Mouse (Mus musculus) induced T-regulatory cell, adult 2 months (primary cell): Measurements from ENCODE around the gene Fam198b.
"Not testable (repeated sequence)": the region's sequence is repeated elsewhere in the genome, so short reads cannot be mapped to it uniquely, and the experiment has no call there.

Experiments used
- DNase-seq: peaks from one replicate; pipeline ENCODE4 v3.0.0-alpha.2; 2012; ENCODE audit warnings: low read depth

Fam198b gene

DNA sequence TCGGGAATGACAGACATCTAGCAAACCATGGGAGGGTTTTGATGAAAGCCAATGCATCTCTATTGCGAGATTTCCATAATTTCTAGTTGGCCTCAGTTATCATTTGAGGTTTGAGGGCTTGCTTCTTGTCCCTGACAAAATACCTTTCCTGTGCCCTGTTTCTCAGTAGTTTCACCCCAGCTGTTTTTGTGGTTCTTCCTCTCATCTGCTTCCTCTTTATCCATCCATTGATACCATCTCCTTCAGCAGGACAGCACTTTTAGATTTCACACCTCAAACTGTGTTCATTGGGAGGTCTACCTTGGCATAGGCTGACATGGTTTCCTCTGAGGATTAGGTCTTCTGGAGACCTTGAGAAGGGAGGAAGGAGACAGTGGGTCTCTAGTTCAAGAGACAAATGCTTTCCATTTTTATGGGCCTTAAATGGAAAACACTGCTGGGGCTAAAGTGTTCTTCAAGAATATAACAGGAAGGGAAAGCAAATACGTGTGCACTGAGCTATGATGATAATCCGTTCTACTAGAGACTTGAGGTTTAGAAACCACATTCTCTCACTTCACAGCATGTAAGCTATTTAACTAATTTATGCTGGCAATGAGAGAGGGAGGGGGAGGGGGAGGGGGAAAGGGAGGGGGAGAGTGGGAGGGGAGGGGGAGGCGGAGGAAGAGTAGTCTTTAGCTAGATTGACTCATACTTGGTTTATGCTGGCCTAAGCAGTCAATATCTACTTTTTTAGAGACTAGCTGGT, 41.8 kb downstream of the Fam198b start:
- no peak for DNase-seq

DNA sequence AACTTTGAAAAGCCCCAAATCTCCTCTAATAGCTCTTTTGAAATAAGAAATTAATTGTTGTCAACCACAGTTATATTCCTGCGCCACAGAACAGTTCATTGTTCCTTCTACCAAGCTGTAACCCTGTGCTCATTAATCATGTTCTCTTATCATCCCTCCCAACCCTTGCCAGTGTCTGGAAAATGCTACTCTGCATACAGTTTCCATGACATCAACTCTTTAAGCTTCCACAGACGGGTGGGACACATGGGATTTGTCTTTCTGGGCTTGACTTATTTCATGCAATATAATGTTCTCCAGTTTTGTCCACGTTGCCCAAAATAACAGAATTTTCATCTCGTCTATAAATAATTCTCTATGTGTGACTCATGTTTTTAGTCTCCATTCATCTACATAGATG, 42.7 kb downstream of the Fam198b start:
- no peak for DNase-seq

DNA sequence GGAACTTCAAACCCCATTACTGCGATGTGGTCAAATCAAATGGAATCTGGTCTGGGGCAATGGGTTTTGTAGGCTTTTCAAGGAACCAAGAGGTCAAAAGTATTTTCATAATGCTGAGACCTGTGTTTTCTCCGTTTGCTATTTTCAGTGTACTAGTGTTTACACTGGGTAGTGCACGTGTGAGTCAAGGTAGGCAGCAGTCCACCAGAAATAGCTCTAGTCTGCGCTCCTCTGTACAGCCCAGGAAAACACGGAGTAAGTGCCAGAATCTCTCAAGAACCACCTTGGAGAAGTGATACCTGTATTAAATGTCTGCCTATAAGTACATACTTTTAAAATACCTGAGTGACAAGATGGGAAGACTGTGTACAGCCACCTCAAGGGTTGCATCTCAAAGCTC, 44.1 kb downstream of the Fam198b start:
- DNase-seq: no peak

DNA sequence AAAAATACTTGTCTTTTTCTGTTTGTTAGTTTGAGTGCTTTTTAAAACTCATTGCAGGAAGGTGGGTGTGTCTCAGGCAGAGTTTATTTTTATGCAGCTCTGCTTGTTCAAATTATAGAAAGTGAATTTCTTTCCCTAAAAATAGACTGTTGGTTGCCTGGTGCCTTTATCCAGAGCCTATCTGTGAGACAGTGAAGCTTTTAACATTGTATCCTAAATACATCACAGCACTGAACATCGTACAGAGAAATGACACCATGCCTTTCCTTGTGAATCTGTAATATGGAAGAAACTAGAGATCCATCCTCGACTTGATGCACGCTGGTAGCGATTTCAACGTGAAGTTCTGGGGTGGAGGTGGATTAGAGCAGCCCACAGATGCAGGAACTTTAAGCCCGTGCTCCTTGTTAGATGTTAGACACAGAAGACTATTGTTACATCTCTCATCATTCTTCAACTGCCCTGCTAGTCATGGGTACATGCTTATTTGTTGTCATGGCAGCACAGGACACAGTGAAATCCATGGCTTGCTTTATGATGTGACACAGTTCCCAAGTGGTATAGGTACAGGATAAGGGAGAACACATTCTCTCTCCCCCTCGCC, 45.9 kb downstream of the Fam198b start:
- DNase-seq: no peak

- no peak for DNase-seq
Measured at GRCm38 (mm10) chr3:79936213-79936612, 51.9 kb downstream of the Fam198b start.

GRCm38 (mm10) chr3:79936730-79937447, 52.6 kb downstream of the Fam198b start:
- no peak for DNase-seq

DNA sequence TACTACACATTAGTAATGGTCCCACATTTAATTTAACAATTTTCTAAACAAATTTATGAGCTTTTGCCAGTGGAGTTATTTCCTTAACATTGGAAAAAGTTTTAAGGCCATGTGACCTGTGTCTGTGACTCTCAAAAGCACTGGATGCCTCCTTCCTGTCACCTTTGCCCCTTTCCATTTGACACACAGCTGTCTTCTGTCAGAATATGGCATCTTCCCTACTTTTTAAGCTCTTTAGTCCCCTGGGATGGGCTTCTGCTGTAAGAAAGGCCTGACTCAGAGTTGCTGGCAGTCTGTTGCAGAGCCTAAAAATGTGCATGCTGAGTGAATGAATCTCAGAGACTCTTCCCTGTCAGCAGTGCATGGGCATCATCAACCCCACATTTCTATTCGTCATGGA, 63.4 kb downstream of the Fam198b start:
- no peak for DNase-seq

DNA sequence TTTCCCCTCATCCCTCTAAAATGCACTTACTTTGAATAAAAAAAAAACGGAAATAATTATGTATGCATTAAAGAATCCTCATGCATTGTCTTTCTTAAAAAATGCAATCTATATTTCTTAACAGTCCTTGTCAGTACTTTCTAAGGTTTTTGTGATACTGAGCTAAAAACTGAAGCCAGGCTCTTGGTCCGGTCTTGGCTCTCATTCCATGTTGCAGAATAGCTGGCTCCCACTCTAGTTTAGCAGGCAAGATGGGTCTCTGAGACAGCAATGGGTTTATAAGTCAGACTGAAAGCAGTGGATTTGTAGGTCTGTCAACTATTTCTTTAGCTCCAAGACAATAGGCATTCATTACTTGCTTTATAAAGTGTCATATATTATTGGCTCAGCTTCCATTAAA, 63.8 kb downstream of the Fam198b start:
- DNase-seq: no peak

DNA sequence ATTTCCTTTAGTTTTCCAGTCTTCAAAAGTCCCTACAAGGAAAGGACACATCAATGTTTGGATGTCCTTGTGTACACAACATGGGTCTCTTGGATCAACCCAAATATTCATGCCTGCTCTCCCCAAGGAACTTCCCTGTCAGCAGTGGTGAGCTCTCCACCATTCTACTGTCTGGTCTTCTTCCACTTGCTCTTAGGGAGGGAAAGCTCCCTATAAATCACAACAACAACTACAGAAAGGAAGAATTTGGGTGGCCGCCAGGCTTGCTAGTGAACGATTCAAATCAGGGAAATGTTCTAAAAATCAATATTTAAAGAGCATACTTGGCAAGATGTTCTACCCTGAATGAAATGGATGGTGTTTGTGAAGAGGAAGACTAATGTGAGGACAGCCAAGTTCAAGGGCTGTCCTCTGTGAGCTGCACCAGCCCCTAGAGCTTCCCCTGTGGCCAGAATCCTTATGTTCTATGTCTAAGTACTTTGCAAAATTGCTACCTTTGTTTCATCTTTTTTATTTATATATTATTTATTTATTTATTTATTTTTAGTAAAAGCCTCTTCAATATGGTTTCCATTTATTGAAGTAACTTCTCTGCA, 68.9 kb downstream of the Fam198b start:
- no peak for DNase-seq

GRCm38 (mm10) chr3:79955262-79955661, 70.9 kb downstream of the Fam198b start:
- DNase-seq: no peak

DNA sequence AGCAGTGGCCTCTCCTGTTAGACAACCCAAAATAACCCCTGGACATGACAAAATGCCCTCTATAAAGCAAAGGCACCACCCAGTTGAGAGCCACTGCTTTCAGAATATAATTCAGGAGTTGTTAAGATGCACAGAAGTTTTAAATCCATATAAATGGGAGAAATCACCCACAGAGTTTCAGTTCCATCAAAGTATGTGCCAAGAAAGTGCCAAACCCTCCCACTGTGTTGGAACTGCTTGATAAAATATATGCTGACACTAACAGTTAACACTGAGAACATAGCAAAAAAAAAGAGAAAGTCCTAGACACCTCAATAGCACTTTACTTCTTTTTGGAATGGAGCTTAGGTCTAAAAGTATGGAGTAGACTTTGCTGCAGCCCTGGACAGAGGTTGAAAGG, 72.5 kb downstream of the Fam198b start:
- no peak for DNase-seq

- no peak for DNase-seq
Measured at GRCm38 (mm10) chr3:79957752-79958151, 73.4 kb downstream of the Fam198b start.

DNA sequence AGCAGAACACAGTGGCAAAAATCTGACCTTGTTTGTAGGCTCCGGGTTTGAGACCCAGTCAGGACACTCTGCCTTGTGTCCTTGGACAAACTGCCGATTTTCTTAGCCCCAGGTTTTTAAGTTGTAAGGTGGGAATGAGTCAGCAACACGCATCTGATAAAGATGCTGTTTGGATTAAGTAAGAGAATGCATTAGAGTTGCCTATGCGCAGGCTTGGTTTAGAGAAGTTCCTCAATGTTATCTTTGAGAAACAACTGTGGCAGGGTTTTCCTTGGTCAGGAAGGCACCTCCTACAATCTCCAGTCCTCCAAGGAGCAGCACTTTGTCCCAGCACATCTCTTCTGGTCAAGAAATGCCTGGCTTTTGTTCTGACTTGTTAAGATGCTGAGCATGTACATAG, 82.4 kb downstream of the Fam198b start:
- no peak for DNase-seq

DNA sequence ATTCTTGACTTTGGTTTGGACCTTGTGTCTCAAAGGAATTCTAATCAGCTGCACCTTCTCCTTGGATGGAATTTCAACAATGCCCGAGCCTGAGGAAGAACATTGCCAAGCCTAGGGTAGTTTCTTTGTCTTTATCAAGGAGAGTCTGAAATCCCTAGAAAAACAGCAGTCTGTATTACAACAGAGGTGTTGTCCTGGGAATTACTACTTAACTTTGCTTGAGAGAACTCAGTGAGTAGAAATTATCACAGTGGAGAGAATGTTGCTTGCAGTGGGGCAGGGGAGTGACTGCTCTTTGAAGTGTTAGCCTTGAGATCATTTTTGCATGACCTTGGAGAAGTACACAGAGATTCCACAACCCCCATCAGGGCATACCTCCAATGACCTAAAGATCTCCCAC, 83.0 kb downstream of the Fam198b start:
- no peak for DNase-seq

GRCm38 (mm10) chr3:79968426-79968825, 84.1 kb downstream of the Fam198b start:
- no peak for DNase-seq

DNA sequence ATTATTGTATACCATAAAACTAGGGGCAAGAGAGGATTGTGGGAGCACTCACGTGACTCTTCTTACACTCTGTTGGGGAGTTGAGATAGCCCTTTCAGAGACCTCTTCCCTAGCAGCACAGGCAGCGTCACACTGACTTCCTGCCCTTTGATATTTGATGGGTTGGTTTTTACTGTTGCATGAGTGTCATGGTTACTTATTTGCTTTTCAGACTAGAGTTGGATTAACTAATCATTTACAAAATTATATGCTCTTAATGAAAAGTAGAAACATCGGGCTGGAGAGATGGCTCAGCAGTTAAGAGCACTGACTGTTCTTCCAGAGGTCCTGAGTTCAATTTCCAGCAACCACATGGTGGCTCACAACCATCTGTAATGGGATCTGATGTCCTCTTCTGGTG, 85.2 kb downstream of the Fam198b start:
- not testable (repeated sequence) for DNase-seq

DNA sequence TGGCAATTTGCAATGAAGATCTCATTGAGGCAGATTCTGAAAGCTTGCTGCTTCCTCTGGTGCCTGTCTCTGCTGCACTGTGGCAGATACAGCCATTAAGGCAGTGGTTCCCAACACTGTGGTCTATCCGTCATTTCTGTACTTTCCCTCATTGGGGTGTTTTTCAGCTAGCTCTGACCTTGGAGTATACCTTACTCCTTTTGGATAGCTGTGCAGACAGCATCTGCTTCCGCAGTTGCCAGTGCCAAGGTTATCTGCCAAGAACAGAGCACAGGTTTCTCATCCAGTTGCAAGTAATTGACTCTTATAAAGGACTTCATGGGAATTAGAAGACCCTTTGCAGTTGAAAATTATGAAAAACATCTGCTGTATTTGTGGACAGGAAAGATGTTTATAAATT, 85.7 kb downstream of the Fam198b start:
- DNase-seq: no peak

DNA sequence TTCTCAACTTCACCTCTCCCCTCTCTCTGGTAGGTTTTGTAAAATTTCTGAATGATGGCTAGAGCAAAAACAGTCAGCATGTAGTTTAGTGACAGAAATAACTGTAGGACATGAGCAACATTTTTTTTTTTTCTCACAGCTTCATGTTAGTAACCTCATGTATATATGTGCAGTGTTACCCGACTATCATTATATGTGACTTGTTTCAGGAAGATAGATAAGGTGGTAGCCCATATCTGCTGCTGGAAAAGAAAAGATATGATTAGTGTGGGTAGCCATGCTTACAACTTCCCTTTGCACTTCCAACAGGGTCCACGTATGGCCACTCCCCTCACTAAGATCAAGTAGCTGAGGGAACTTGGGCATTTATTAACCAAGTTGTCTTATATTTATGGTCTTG, 86.2 kb downstream of the Fam198b start:
- no peak for DNase-seq

DNA sequence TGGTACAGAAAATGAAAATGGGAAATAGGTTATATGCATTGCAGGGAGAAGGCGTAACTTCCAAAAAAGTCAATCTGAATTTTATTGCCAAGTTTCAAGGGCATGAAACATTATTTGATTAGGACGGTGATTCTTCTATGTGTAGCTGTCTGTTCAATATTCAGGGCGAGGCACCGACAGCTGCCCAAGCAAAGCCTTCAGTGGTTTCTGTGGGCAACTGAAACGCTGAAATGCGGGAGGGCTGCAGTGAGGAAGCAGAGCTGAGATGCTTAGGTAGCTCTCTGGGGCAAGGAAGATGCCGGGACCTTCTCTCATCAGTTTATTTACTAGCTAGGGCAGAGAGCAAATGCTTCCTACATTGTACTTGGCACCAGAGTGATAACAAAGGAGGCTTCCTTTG, 87.2 kb downstream of the Fam198b start:
- no peak for DNase-seq

- no peak for DNase-seq
Measured at GRCm38 (mm10) chr3:79976786-79977185, 92.5 kb downstream of the Fam198b start.

- no peak for DNase-seq
Measured at GRCm38 (mm10) chr3:79977656-79978450, 93.5 kb downstream of the Fam198b start.

DNA sequence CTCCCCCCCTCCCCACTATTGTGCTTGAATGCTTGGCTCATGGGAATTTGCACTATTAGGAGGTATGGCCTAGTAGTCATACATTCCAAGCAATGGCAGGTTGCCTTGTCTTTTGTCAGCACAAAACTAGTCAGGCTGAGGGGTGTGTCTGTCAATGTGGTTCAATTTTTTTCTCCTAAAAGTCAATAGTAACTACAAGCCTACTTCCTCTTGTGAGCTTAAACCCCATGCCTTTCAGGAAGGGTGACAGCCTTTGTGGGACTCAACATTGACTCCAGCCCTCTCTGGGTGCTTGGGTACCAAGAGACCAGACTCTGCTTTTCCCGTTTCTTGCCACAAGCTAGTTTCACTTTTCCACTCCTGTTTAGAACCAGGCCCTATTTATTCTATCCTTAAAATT, 96.4 kb downstream of the Fam198b start:
- DNase-seq: no peak
